Mouse (Mus musculus): ENCODE measurements around the gene Egfl6. TPM values are rescaled to one million over a fixed set of nuclear protein-coding genes. Genes with fewer than 3 reads are reported as not detected.

Gene Egfl6
- total and polyA plus RNA-seq, 3 experiments: 0.28 TPM; not detected in 2

DNA sequence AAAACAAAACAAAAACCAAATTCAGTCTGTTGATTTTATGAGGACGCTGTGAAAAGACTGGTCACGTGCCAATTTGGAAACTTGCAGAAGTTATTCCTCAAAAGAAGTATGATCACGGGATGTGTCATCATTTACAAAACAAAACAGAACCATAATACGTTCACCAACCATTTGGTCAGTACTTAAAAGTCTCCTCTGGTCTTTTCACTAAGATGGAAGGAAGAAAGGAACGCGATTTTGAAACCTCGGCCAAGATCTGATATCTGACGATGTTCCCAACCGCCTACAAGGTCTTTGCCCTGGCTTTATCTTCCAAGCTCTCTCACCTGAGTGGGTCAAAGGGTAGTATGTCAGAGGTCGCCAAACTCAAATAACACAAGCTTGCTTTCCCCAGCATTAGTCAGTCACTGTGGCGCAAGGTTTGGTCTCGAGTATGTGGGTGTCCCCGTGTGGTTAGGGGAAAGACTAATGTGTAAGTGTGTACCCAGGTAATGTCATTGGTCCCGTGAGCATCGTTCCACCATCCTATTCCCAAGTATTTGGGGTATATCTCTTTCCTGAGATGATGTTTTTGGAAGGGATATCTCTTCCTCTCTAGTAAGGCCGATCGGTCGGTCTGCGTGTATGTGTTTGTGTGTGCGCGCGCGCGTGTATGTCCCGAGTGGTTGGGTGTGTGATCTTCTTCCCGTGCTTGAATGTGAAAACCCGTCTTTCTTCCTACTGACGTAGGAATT lies 106.7 kb downstream of the Egfl6 start:
- TF ChIP-seq EP300 (IDR thresholded peaks at IDR 0.05; ENCODE audit: low read depth in 1 of 2, low read length in 2 of 2) (no peak), USF1 (IDR thresholded peaks at IDR 0.05; ENCODE audit: low read depth, low read length) (peak; percentile 91), USF2 (IDR thresholded peaks at IDR 0.05; ENCODE audit: borderline replicate concordance in 1 of 2, insufficient read depth in 1 of 2, low read depth in 1 of 2, low read length in 2 of 2) (peak; percentile 36 to 71; a peak in 3 of 4 replicates), GABPA (IDR thresholded peaks at IDR 0.05; ENCODE audit: low read depth, low read length) (no peak), MXI1 (IDR thresholded peaks at IDR 0.05; ENCODE audit: low read depth, low read length) (peak; percentile 75), RCOR1 (IDR thresholded peaks at IDR 0.05; ENCODE audit: low read depth, low read length) (peak; percentile 43), SIN3A (IDR thresholded peaks at IDR 0.05; ENCODE audit: low read length) (0 out of 2 replicates have a peak, but pooled peaks have one; percentile 32), TBP (IDR thresholded peaks at IDR 0.05; ENCODE audit: low read depth, low read length) (no peak), TAL1 (IDR thresholded peaks at IDR 0.05; ENCODE audit: low read length) (no peak), CHD1 (IDR thresholded peaks at IDR 0.05; ENCODE audit: low read depth, low read length) (peak; percentile 94; the same call in 1 of the 2 replicates), HCFC1 (IDR thresholded peaks at IDR 0.05; ENCODE audit: low read depth, low read length) (0 out of 2 replicates have a peak, but pooled peaks have one; percentile 19), E2F4 (IDR thresholded peaks at IDR 0.05; ENCODE audit: borderline replicate concordance, low read depth, low read length) (peak; percentile 64; the same call in 1 of the 2 replicates), BHLHE40 (IDR thresholded peaks at IDR 0.05; ENCODE audit: borderline replicate concordance, low read depth, low read length) (peak; percentile 89), MEF2A (IDR thresholded peaks at IDR 0.05; ENCODE audit: extremely low read depth, insufficient replicate concordance, low read depth, low read length, poor library complexity, severe bottlenecking) (no peak), MAX (IDR thresholded peaks at IDR 0.05; ENCODE audit: low read length) (peak; percentile 81), POLR2AphosphoS2 (IDR thresholded peaks at IDR 0.05; ENCODE audit: low read length) (no peak)
- DNase-seq (ENCODE audit: low read depth, low spot score): peak; percentile 65

DNA sequence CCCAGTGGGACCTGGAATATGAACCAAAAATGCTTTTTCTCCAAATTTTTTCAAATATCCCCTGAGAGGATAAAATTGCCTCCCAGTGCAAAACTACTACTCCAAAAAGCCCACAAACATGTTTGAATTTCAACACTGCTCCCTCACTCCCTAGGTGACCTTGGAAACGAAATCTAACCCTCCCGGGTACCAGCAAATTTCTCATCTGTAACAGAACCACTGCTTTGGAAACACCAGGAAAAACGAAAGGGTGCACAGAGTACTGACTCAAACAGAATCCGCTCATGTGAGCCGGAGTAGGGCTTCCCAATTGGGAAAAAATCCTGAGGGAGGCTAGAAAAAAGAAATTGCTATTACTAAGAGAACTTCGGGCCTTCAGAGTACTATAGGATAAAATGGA lies 108.1 kb downstream of the Egfl6 start:
- Histone ChIP-seq H3K36me3 (ENCODE audit: control insufficient read depth in 1 of 2, insufficient read depth in 2 of 2, low read length in 2 of 2) (peaks cover 3 to 15% of the 10 kb centered on the region in 2 experiments; a peak in 3 of 4 replicates), H3K27me3 (ENCODE audit: control insufficient read depth in 1 of 2, insufficient read depth in 2 of 2, low read length in 2 of 2) (no peaks in the 10 kb centered on the region), H3K9me3 (replicated peaks; ENCODE audit: insufficient read depth, low read length) (no peaks in the 10 kb centered on the region), H3K9ac (ENCODE audit: control insufficient read depth, low read depth, low read length, poor library complexity, severe bottlenecking) (no peak overlapping the region), H3K27ac (ENCODE audit: control insufficient read depth, low read depth, low read length) (no peak overlapping the region), H3K79me2 (ENCODE audit: control insufficient read depth, insufficient read depth, low read length, poor library complexity) (peaks cover 35% of the 10 kb centered on the region), H3K4me3 (ENCODE audit: control insufficient read depth in 1 of 2, insufficient read depth in 1 of 2, low read depth in 2 of 2, low read length in 2 of 2) (no peak overlapping the region), H3K4me1 (ENCODE audit: control insufficient read depth in 1 of 2, insufficient read depth in 2 of 2, low read length in 2 of 2) (peaks cover 3 to 6% of the 10 kb centered on the region in 2 experiments; a peak in 3 of 4 replicates)
- DNase-seq (ENCODE audit: low read depth, low spot score): no peak
- TF ChIP-seq POLR2AphosphoS2 (IDR thresholded peaks at IDR 0.05; ENCODE audit: low read length) (no peak), ZC3H11A (IDR thresholded peaks at IDR 0.05; ENCODE audit: low read depth, low read length) (no peak), ETS1 (IDR thresholded peaks at IDR 0.05; ENCODE audit: low read depth, low read length) (no peak), USF1 (IDR thresholded peaks at IDR 0.05; ENCODE audit: low read depth, low read length) (no peak), ZNF384 (IDR thresholded peaks at IDR 0.05; ENCODE audit: low read depth, low read length) (no peak), E2F4 (IDR thresholded peaks at IDR 0.05; ENCODE audit: borderline replicate concordance, low read depth, low read length) (no peak), KAT2A (conservative IDR thresholded peaks at IDR 0.05; ENCODE audit: low read depth, low read length) (no peak), GATA1 (IDR thresholded peaks at IDR 0.05; ENCODE audit: low read depth, low read length) (no peak), POLR2AphosphoS5 (IDR thresholded peaks at IDR 0.05; ENCODE audit: borderline replicate concordance, low read depth, low read length) (no peak), MAFK (IDR thresholded peaks at IDR 0.05; ENCODE audit: borderline replicate concordance, low read depth, low read length) (no peak), MAX (IDR thresholded peaks at IDR 0.05; ENCODE audit: low read length) (no peak), ELF1 (IDR thresholded peaks at IDR 0.05; ENCODE audit: low read depth, low read length) (no peak), NELFE (IDR thresholded peaks at IDR 0.05; ENCODE audit: low read depth, low read length) (no peak), MYC (IDR thresholded peaks at IDR 0.05; ENCODE audit: low read depth, low read length) (no peak), CHD2 (IDR thresholded peaks at IDR 0.05; ENCODE audit: low read length) (no peak), NRF1 (IDR thresholded peaks at IDR 0.05; ENCODE audit: insufficient read depth, low read depth, low read length, poor library complexity, severe bottlenecking) (no peak), SIN3A (IDR thresholded peaks at IDR 0.05; ENCODE audit: low read length) (no peak), MAZ (IDR thresholded peaks at IDR 0.05; ENCODE audit: low read depth, low read length) (no peak)

More for the DNA sequence above, 106.7 kb downstream of the Egfl6 start:
- peak overlapping the region; percentile 88 to 97 for H3K4me3 ChIP-seq (ENCODE audit: control insufficient read depth in 1 of 2, insufficient read depth in 1 of 2, low read depth in 2 of 2, low read length in 2 of 2)
- peak overlapping the region; percentile 92 for H3K9ac ChIP-seq (ENCODE audit: control insufficient read depth, low read depth, low read length, poor library complexity, severe bottlenecking)
- H3K4me1 ChIP-seq (ENCODE audit: control insufficient read depth in 1 of 2, insufficient read depth in 2 of 2, low read length in 2 of 2): peaks cover 3 to 6% of the 10 kb centered on the region in 2 experiments; a peak in 3 of 4 replicates
- no peaks in the 10 kb centered on the region for H3K9me3 ChIP-seq (replicated peaks; ENCODE audit: insufficient read depth, low read length)
- peaks cover 35% of the 10 kb centered on the region for H3K79me2 ChIP-seq (ENCODE audit: control insufficient read depth, insufficient read depth, low read length, poor library complexity)
- H3K27ac ChIP-seq (ENCODE audit: control insufficient read depth, low read depth, low read length): peak overlapping the region; percentile 46
- no peaks in the 10 kb centered on the region for H3K27me3 ChIP-seq (ENCODE audit: control insufficient read depth in 1 of 2, insufficient read depth in 2 of 2, low read length in 2 of 2)
- peaks cover 3 to 15% of the 10 kb centered on the region in 2 experiments; a peak in 3 of 4 replicates for H3K36me3 ChIP-seq (ENCODE audit: control insufficient read depth in 1 of 2, insufficient read depth in 2 of 2, low read length in 2 of 2)
